Mouse (Mus musculus) CH12.LX (cell line): ENCODE data around the gene Ugdh.

Source experiments
- CHD2 ChIP-seq: IDR thresholded peaks from 2 replicates; pipeline ENCODE4 v1.6.1; 2011; ENCODE audit warnings: low read length, improper control_type of control experiment
- ETS1 ChIP-seq: conservative IDR thresholded peaks from 2 replicates; pipeline ENCODE4 v1.6.1; 2012; ENCODE audit warnings: low read depth, mild to moderate bottlenecking, inconsistent platforms, low read length, improper control_type of control experiment, moderate library complexity
- IRF4 ChIP-seq: IDR thresholded peaks from 2 replicates; pipeline ENCODE4 v1.6.1; 2014; ENCODE audit warnings: low read depth, mild to moderate bottlenecking, inconsistent platforms, low read length, improper control_type of control experiment
- POLR2AphosphoS2 ChIP-seq: IDR thresholded peaks from 2 replicates; pipeline ENCODE4 v1.6.1; 2011; ENCODE audit warnings: low read depth, low read length, improper control_type of control experiment
- SMC3 ChIP-seq: IDR thresholded peaks from 2 replicates; pipeline ENCODE4 v1.6.1; 2011; ENCODE audit warnings: low read depth, low read length, improper control_type of control experiment
- TBP ChIP-seq: conservative IDR thresholded peaks from 2 replicates; pipeline ENCODE4 v1.6.1; 2011; ENCODE audit warnings: low read depth, low read length, improper control_type of control experiment
- TCF12 ChIP-seq: IDR thresholded peaks from 2 replicates; pipeline ENCODE4 v1.6.1; 2014; ENCODE audit warnings: low read depth, mild to moderate bottlenecking, inconsistent platforms, low read length, improper control_type of control experiment

DNA sequence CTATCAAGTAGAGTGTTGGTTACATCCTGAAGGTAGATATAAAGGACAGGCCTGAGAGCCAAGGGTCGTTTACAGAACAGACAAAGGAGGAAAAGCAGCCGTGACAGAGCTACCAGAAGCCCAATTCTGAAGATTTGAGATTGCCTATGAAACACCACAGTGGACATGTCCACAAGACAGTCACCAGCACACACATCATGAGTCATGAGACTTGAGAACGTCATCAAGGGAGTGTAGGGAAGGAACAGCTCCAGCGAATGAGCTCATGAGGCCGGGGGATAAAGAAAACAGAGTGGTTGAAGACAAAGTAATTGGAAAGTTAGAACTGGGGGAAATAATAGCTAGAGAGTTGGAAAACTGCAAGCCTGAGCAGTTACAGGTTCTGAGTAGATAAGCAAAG, 22.1 kb upstream of the Ugdh start:
- TF ChIP-seq POLR2AphosphoS2 (no peak), CHD2 (no peak), TCF12 (no peak), SMC3 (no peak), IRF4 (no peak), ETS1 (no peak), TBP (no peak)
